Comparison of ENCODE assay signal across 8 mouse cellular contexts in the genomic region with DNA sequence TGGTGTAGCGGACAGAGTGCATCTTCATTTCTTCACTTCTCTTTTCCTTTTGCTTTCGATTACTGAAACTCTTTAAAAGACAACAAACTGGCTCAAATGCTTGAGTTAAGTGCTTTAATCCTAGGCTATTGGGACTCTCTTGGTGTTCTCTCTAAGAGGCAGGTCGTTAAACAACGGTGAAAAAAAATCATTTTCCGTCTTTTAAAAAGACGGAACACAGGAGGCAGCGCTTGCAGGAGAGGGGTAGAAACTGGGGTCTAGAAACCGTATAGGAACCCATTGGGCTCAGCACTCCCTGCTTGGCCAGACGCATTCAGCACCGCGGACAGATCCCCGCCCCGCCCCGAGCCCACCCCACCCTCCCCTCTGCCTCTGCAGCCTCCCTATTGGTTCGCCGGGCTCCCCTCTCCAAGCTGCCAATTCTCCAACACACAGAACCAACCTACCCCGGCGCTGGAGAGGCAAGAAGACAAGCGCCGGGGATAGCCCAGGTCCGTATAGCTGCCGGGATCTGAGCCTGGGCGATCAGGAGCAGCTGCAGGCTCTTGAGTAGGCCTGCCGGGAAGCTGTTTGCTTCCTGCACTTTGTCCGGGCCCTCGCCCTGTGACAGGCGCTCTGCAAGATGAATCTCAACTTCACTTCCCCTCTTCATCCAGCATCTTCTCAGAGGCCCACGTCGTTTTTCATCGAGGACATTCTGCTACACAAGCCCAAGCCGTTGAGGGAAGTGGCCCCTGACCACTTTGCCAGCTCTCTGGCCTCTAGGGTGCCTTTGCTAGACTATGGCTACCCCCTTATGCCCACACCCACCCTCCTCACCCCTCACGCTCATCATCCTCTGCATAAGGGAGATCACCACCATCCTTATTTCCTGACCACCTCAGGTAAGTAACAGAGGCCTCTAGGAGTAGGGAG. TPM values are rescaled to one million over a fixed set of nuclear protein-coding genes. Genes with fewer than 3 reads are reported as not detected.
A peak's percentile ranks its signal among the peaks of the same experiment; 100 is the strongest.
DNase-seq lines count a peak whose midpoint lies in the region; ATAC-seq and TF ChIP-seq lines count a peak whose summit lies in the region.

A gene (plus strand): TSS at position 572 of the 915 bp plus-strand sequence.

- DNase-seq in urinary bladder, postnatal 4 days (ENCODE audit: low spot score in 2 of 2), result peak; percentile 29 to 64
- DNase-seq in urinary bladder, adult 2 months (ENCODE audit: low spot score), result no peak
- DNase-seq in hindbrain, embryonic 11.5 days (ENCODE audit: low spot score), result peak; percentile 83
- DNase-seq in limb, embryonic 14.5 days (ENCODE audit: low spot score), result peak; percentile 86
- peak; percentile 81 for DNase-seq in neural tube, embryonic 11.5 days (ENCODE audit: low spot score)
- DNase-seq in layer of hippocampus, adult 11-12 months (ENCODE audit: low spot score), result no peak
- DNase-seq in cerebellum, adult 11 months, result no peak

- H3K9ac ChIP-seq in embryonic facial prominence, embryonic 12.5 days, result no peak within 1 kb of the TSS
- no peak within 1 kb of the TSS for H3K9ac ChIP-seq in hindbrain, embryonic 11.5 days (ENCODE audit: low read depth, low read length)
- no peak within 1 kb of the TSS for H3K9ac ChIP-seq in limb, embryonic 14.5 days (ENCODE audit: low read depth, low read length, severe bottlenecking)
- H3K9ac ChIP-seq in neural tube, embryonic 11.5 days (ENCODE audit: low read length), result no peak within 1 kb of the TSS

- peak; percentile 87 for ATAC-seq in embryonic facial prominence, embryonic 12.5 days (ENCODE audit: insufficient number of reproducible peaks, insufficient read depth, low FRiP score, low TSS enrichment)
- peak; percentile 69 for ATAC-seq in hindbrain, embryonic 11.5 days (ENCODE audit: low FRiP score)
- peak; percentile 87 for ATAC-seq in limb, embryonic 14.5 days (ENCODE audit: low FRiP score, low read depth)
- peak; percentile 76 for ATAC-seq in neural tube, embryonic 11.5 days (ENCODE audit: insufficient read depth, low FRiP score, low TSS enrichment)

- no peaks in the 10 kb centered on the region for H3K36me3 ChIP-seq in embryonic facial prominence, embryonic 12.5 days
- no peaks in the 10 kb centered on the region for H3K36me3 ChIP-seq in hindbrain, embryonic 11.5 days (ENCODE audit: control insufficient read depth, insufficient read depth, low read length)
- no peaks in the 10 kb centered on the region for H3K36me3 ChIP-seq in limb, embryonic 14.5 days (ENCODE audit: control insufficient read depth, insufficient read depth, low read length)
- H3K36me3 ChIP-seq in neural tube, embryonic 11.5 days (ENCODE audit: control insufficient read depth, insufficient read depth, low read length), result no peaks in the 10 kb centered on the region

- peaks cover 94% of the 10 kb centered on the region for H3K27me3 ChIP-seq in embryonic facial prominence, embryonic 12.5 days
- H3K27me3 ChIP-seq in hindbrain, embryonic 11.5 days (ENCODE audit: control insufficient read depth, insufficient read depth, low read length), result peaks cover 90% of the 10 kb centered on the region
- peaks cover 96% of the 10 kb centered on the region for H3K27me3 ChIP-seq in limb, embryonic 14.5 days (ENCODE audit: control insufficient read depth, insufficient read depth, low read length)
- peaks cover 92% of the 10 kb centered on the region for H3K27me3 ChIP-seq in neural tube, embryonic 11.5 days (ENCODE audit: control insufficient read depth, insufficient read depth, low read length)

- H3K9me3 ChIP-seq in embryonic facial prominence, embryonic 12.5 days, result no peaks in the 10 kb centered on the region
- no peaks in the 10 kb centered on the region for H3K9me3 ChIP-seq in hindbrain, embryonic 11.5 days (ENCODE audit: control insufficient read depth, low read length)
- H3K9me3 ChIP-seq in limb, embryonic 14.5 days (ENCODE audit: control insufficient read depth, low read length), result no peaks in the 10 kb centered on the region
- H3K9me3 ChIP-seq in neural tube, embryonic 11.5 days (ENCODE audit: control insufficient read depth, low read length), result no peaks in the 10 kb centered on the region

- peaks cover 10% of the 10 kb centered on the region; the same call in 1 of the 2 replicates for H3K4me1 ChIP-seq in embryonic facial prominence, embryonic 12.5 days
- peaks cover 5% of the 10 kb centered on the region; the same call in 1 of the 2 replicates for H3K4me1 ChIP-seq in hindbrain, embryonic 11.5 days (replicated peaks; ENCODE audit: control insufficient read depth, insufficient read depth, low read length)
- H3K4me1 ChIP-seq in limb, embryonic 14.5 days (ENCODE audit: control insufficient read depth, insufficient read depth, low read length), result no peaks in the 10 kb centered on the region
- no peaks in the 10 kb centered on the region; the same call in 1 of the 2 replicates for H3K4me1 ChIP-seq in neural tube, embryonic 11.5 days (ENCODE audit: control insufficient read depth, insufficient read depth, low read length)

- peak within 1 kb of the TSS; percentile 40 for H3K4me2 ChIP-seq in embryonic facial prominence, embryonic 12.5 days (replicated peaks)
- H3K4me2 ChIP-seq in hindbrain, embryonic 11.5 days (replicated peaks; ENCODE audit: low read depth, low read length), result no peak within 1 kb of the TSS; the same call in 1 of the 2 replicates
- H3K4me2 ChIP-seq in limb, embryonic 14.5 days (replicated peaks; ENCODE audit: low read depth, low read length, severe bottlenecking), result peak within 1 kb of the TSS; percentile 41
- 0 out of 2 replicates have a peak within 1 kb of the TSS, but pooled peaks have one; percentile 5 for H3K4me2 ChIP-seq in neural tube, embryonic 11.5 days (ENCODE audit: low read depth)

- 3% methylated on average over 32 of the region's 32 CpGs for WGBS in embryonic facial prominence, embryonic 12.5 days
- 3% methylated on average over 32 of the region's 32 CpGs for WGBS in hindbrain, embryonic 11.5 days
- 6% methylated on average over 27 of the region's 32 CpGs for WGBS in limb, embryonic 14.5 days
- 3% methylated on average over 28 of the region's 32 CpGs for WGBS in neural tube, embryonic 11.5 days

- no peak within 1 kb of the TSS for H3K27ac ChIP-seq in embryonic facial prominence, embryonic 12.5 days
- no peak within 1 kb of the TSS for H3K27ac ChIP-seq in hindbrain, embryonic 11.5 days (ENCODE audit: low read depth, low read length)
- H3K27ac ChIP-seq in limb, embryonic 14.5 days (replicated peaks; ENCODE audit: low read depth, low read length), result no peak within 1 kb of the TSS
- H3K27ac ChIP-seq in neural tube, embryonic 11.5 days (ENCODE audit: low read depth, low read length), result no peak within 1 kb of the TSS

- TF ChIP-seq POLR2A in limb, embryonic 14.5 days (IDR thresholded peaks at IDR 0.05; ENCODE audit: borderline replicate concordance, extremely low read depth, insufficient read depth, insufficient read length), result no peak

- peak within 1 kb of the TSS; percentile 29 for H3K4me3 ChIP-seq in embryonic facial prominence, embryonic 12.5 days
- no peak within 1 kb of the TSS for H3K4me3 ChIP-seq in hindbrain, embryonic 11.5 days (ENCODE audit: low read depth, low read length)
- peak within 1 kb of the TSS; percentile 13; the same call in 1 of the 2 replicates for H3K4me3 ChIP-seq in limb, embryonic 14.5 days (replicated peaks; ENCODE audit: low read length)
- 0 out of 2 replicates have a peak within 1 kb of the TSS, but pooled peaks have one; percentile 10 for H3K4me3 ChIP-seq in neural tube, embryonic 11.5 days (ENCODE audit: low read depth, low read length)

RNA-seq across cellular contexts. Expression of the gene that starts here (rescaled TPM):
- not detected in 2 replicates for polyA plus RNA-seq in urinary bladder, adult 2 months (2012; rRNA removed)
- polyA plus RNA-seq in embryonic facial prominence, embryonic 12.5 days (2016; fragmentation: Nextera tagmentation; extraction: Ambion mirVana), result 0.36 TPM in 1 of 2 replicates, not detected in the other
- not detected in 2 replicates for polyA plus RNA-seq in hindbrain, embryonic 11.5 days (2014; fragmentation: Nextera tagmentation; extraction: Ambion mirVana)
- polyA plus RNA-seq in limb, embryonic 14.5 days (2012; rRNA removed), result 0.05 and 0.06 TPM in 2 replicates
- polyA plus RNA-seq in limb, embryonic 14.5 days (2014; fragmentation: Nextera tagmentation; extraction: Ambion mirVana), result not detected in 2 replicates
- not detected in 2 replicates for polyA plus RNA-seq in neural tube, embryonic 11.5 days (2014; fragmentation: Nextera tagmentation; extraction: Ambion mirVana)

Comparison
In these comparisons a context has a peak if more than half of its experiments do, and no peak if none do; other contexts are left out.
1. DNase-seq: peak in urinary bladder, postnatal 4 days (2 of 2); none in urinary bladder, adult 2 months (single experiment), layer of hippocampus, adult 11-12 months (single experiment) and cerebellum, adult 11 months (single experiment).
2. Peak in ATAC-seq, H3K4me3 ChIP-seq and H3K4me2 ChIP-seq in embryonic facial prominence, embryonic 12.5 days; RNA of the gene not detected or under 1 TPM.
3. Peak in DNase-seq and ATAC-seq in hindbrain, embryonic 11.5 days; RNA of the gene not detected or under 1 TPM.
4. Peak in DNase-seq, ATAC-seq, H3K4me3 ChIP-seq and H3K4me2 ChIP-seq in limb, embryonic 14.5 days; RNA of the gene not detected or under 1 TPM.
5. Peak in DNase-seq, ATAC-seq, H3K4me3 ChIP-seq and H3K4me2 ChIP-seq in neural tube, embryonic 11.5 days; RNA of the gene not detected or under 1 TPM.
6. Peak in every context shown above with its lines, with median percentiles within 50 percentile points of each other: ATAC-seq.